Mouse (Mus musculus) ES-E14 (cell line): ENCODE measurements around the gene Fam178b.

Source experiments
- HCFC1 ChIP-seq: IDR thresholded peaks from 2 replicates; pipeline ENCODE4 v1.6.1; 2012; ENCODE audit warnings: low read length, inconsistent platforms, borderline replicate concordance; ENCODE audit not compliant: insufficient read depth
- ZNF384 ChIP-seq: IDR thresholded peaks from 2 replicates; pipeline ENCODE4 v1.6.1; 2012; ENCODE audit warnings: low read depth, low read length, inconsistent platforms

DNA sequence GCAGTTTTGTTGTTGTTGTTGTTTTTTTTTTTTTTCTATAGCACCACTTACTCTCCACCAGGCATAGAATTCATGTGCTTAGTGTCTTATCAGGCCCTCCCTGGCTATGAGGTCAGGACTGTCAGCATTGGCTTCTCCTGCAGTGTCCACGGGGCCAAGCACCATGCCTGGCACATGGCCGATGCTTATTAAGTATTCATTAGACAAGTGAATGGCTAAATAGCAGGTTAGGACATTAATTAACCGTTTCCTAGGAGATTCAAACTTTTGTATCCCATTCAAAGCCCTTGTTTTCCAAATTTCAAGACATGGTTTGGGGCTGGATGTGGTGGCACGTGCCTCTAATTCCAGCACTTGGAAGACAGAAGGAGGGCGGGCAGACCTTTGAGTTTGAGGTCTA lies 101.7 kb downstream of the Fam178b start:
- TF ChIP-seq ZNF384 (no peak), HCFC1 (no peak)
